Mouse (Mus musculus) midbrain, embryonic 13.5 days (tissue): ENCODE results near the gene Sgf29. TPM values are rescaled to one million over a fixed set of nuclear protein-coding genes. Genes with fewer than 3 reads are reported as not detected.
A peak's percentile ranks its signal among the peaks of the same experiment; 100 is the strongest.

Source experiments
- ATAC-seq: fragments of 200-750 bp; cut with Nextera tagmentation; 2 replicates; pipeline ENCODE4 v1.8.0; 2017; ENCODE audit warnings: mild to moderate bottlenecking, moderate TSS enrichment, moderate library complexity
- H3K27ac ChIP-seq: fragments of 300-500 bp; sonication (generic); 2 replicates; pipeline ENCODE4 v1.5.1; 2015; ENCODE audit warnings: inconsistent platforms, mild to moderate bottlenecking, moderate library complexity
- H3K27me3 ChIP-seq: fragments of 300-500 bp; sonication (generic); 2 replicates; pipeline ENCODE4 v1.6.1; 2015; ENCODE audit warnings: mild to moderate bottlenecking, inconsistent platforms
- H3K36me3 ChIP-seq: fragments of 300-500 bp; sonication (generic); 2 replicates; pipeline ENCODE4 v1.6.1; 2015; ENCODE audit warnings: mild to moderate bottlenecking, inconsistent platforms
- H3K4me1 ChIP-seq: fragments of 300-500 bp; sonication (generic); replicated peaks from 2 replicates; pipeline ENCODE4 v1.6.1; 2015; ENCODE audit warnings: inconsistent platforms
- H3K4me2 ChIP-seq: fragments of 300-500 bp; sonication (generic); replicated peaks from 2 replicates; pipeline ENCODE4 v1.6.1; 2015; ENCODE audit warnings: moderate library complexity, mild to moderate bottlenecking, inconsistent platforms
- H3K4me3 ChIP-seq: fragments of 300-500 bp; sonication (generic); replicated peaks from 2 replicates; pipeline ENCODE4 v1.5.1; 2015; ENCODE audit warnings: mild to moderate bottlenecking, inconsistent platforms
- H3K9ac ChIP-seq: fragments of 300-500 bp; sonication (generic); replicated peaks from 2 replicates; pipeline ENCODE4 v1.6.1; 2015; ENCODE audit warnings: mild to moderate bottlenecking, inconsistent platforms
- H3K9me3 ChIP-seq: fragments of 300-500 bp; sonication (generic); 2 replicates; pipeline ENCODE4 v1.6.1; 2016; ENCODE audit warnings: mild to moderate bottlenecking, inconsistent platforms
- WGBS: fragments of 180-500 bp; shearing (Covaris S2); methylation state at CpG from one replicate; pipeline ENCODE4 v1.1.7; 2015; 5-methylcytosine and 5-hydroxymethylcytosine counted together
- polyA plus RNA-seq: library from polyadenylated mRNA; unstranded; fragments of >200 nt; fragmentation: Nextera tagmentation; extraction: Ambion mirVana; gene quantifications from 2 replicates; pipeline ENCODE4 v1.2.1, GENCODE M21; 2015

Gene Sgf29
- polyA plus RNA-seq, 1 experiment from 2014 or later, result 54.5 TPM

GRCm38 (mm10) chr7:126644914-126645313, 4.2 kb upstream of the Sgf29 start:
- Histone ChIP-seq H3K27me3 (no peaks in the 10 kb centered on the region), H3K9me3 (no peaks in the 10 kb centered on the region), H3K9ac (no peak overlapping the region), H3K27ac (no peak overlapping the region), H3K4me2 (no peak overlapping the region), H3K4me1 (peaks cover 3% of the 10 kb centered on the region), H3K36me3 (no peaks in the 10 kb centered on the region), H3K4me3 (no peak overlapping the region)
- no peak for ATAC-seq

GRCm38 (mm10) chr7:126645708-126646107, 3.4 kb upstream of the Sgf29 start:
- H3K9me3 ChIP-seq, result no peaks in the 10 kb centered on the region
- H3K4me3 ChIP-seq, result no peak overlapping the region
- no peak overlapping the region for H3K27ac ChIP-seq
- H3K36me3 ChIP-seq, result no peaks in the 10 kb centered on the region
- H3K4me1 ChIP-seq, result peaks cover 9% of the 10 kb centered on the region
- no peaks in the 10 kb centered on the region for H3K27me3 ChIP-seq
- H3K9ac ChIP-seq, result no peak overlapping the region
- ATAC-seq, result no peak
- H3K4me2 ChIP-seq, result no peak overlapping the region
- WGBS, result 69% methylated on average over 5 of the region's 5 CpGs

- no peak overlapping the region for H3K27ac ChIP-seq
- H3K9ac ChIP-seq, result no peak overlapping the region
- H3K27me3 ChIP-seq, result no peaks in the 10 kb centered on the region
- WGBS, result 79% methylated on average over 4 of the region's 4 CpGs
- peak overlapping the region; percentile 66 for H3K4me2 ChIP-seq
- 0 out of 2 replicates have a peak, but pooled peaks have one; percentile 25 for ATAC-seq
- H3K36me3 ChIP-seq, result 0 out of 2 replicates have a peak, but pooled peaks cover under 1% of the 10 kb centered on the region
- H3K4me1 ChIP-seq, result peaks cover 9% of the 10 kb centered on the region
- H3K9me3 ChIP-seq, result no peaks in the 10 kb centered on the region
- H3K4me3 ChIP-seq, result peak overlapping the region; percentile 53
Observed at GRCm38 (mm10) chr7:126648486-126648885, 623 bp upstream of the Sgf29 start.

- 84% methylated on average over 2 of the region's 2 CpGs for WGBS
- Histone ChIP-seq H3K4me2 (no peak overlapping the region), H3K27ac (no peak overlapping the region), H3K9ac (no peak overlapping the region), H3K4me3 (no peak overlapping the region), H3K36me3 (0 out of 2 replicates have a peak, but pooled peaks cover 2% of the 10 kb centered on the region), H3K4me1 (peaks cover 9% of the 10 kb centered on the region), H3K9me3 (no peaks in the 10 kb centered on the region), H3K27me3 (no peaks in the 10 kb centered on the region)
- no peak for ATAC-seq
Observed at GRCm38 (mm10) chr7:126650852-126651251, 1.7 kb downstream of the Sgf29 start.

- H3K9ac ChIP-seq, result no peak overlapping the region
- 0 out of 2 replicates have a peak, but pooled peaks cover 2% of the 10 kb centered on the region for H3K36me3 ChIP-seq
- WGBS, result 91% methylated on average over 2 of the region's 2 CpGs
- no peak overlapping the region for H3K4me3 ChIP-seq
- peaks cover 9% of the 10 kb centered on the region for H3K4me1 ChIP-seq
- no peak overlapping the region for H3K4me2 ChIP-seq
- no peaks in the 10 kb centered on the region for H3K27me3 ChIP-seq
- no peak overlapping the region for H3K27ac ChIP-seq
- no peaks in the 10 kb centered on the region for H3K9me3 ChIP-seq
- ATAC-seq, result no peak
Observed at GRCm38 (mm10) chr7:126653991-126654390, 4.9 kb downstream of the Sgf29 start.

GRCm38 (mm10) chr7:126655695-126656094, 6.6 kb downstream of the Sgf29 start:
- WGBS, result 95% methylated on average over 3 of the region's 3 CpGs
- no peak overlapping the region for H3K27ac ChIP-seq
- no peak for ATAC-seq

GRCm38 (mm10) chr7:126657522-126657921, 8.4 kb downstream of the Sgf29 start:
- Histone ChIP-seq H3K4me2 (no peak overlapping the region), H3K9ac (no peak overlapping the region), H3K27me3 (no peaks in the 10 kb centered on the region), H3K9me3 (no peaks in the 10 kb centered on the region), H3K4me1 (no peaks in the 10 kb centered on the region), H3K4me3 (no peak overlapping the region), H3K36me3 (peaks cover 13% of the 10 kb centered on the region), H3K27ac (no peak overlapping the region)
- no peak for ATAC-seq
- 91% methylated on average over 1 of the region's 1 CpGs for WGBS

More at GRCm38 (mm10) chr7:126655695-126656094, 6.6 kb downstream of the Sgf29 start:
- H3K9ac ChIP-seq, result no peak overlapping the region
- H3K27me3 ChIP-seq, result no peaks in the 10 kb centered on the region
- no peak overlapping the region for H3K4me2 ChIP-seq
- H3K4me3 ChIP-seq, result no peak overlapping the region
- no peaks in the 10 kb centered on the region for H3K4me1 ChIP-seq
- H3K9me3 ChIP-seq, result no peaks in the 10 kb centered on the region
- 0 out of 2 replicates have a peak, but pooled peaks cover 2% of the 10 kb centered on the region for H3K36me3 ChIP-seq

GRCm38 (mm10) chr7:126659771-126660170, 10.7 kb downstream of the Sgf29 start:
- 86% methylated on average over 3 of the region's 3 CpGs for WGBS
- Histone ChIP-seq H3K4me1 (no peaks in the 10 kb centered on the region), H3K9ac (no peak overlapping the region), H3K36me3 (peaks cover 31% of the 10 kb centered on the region), H3K4me2 (no peak overlapping the region), H3K27ac (no peak overlapping the region), H3K9me3 (no peaks in the 10 kb centered on the region), H3K27me3 (no peaks in the 10 kb centered on the region), H3K4me3 (no peak overlapping the region)
- no peak for ATAC-seq

GRCm38 (mm10) chr7:126663646-126664045, 14.5 kb downstream of the Sgf29 start:
- no peaks in the 10 kb centered on the region for H3K27me3 ChIP-seq
- no peaks in the 10 kb centered on the region for H3K9me3 ChIP-seq
- H3K4me2 ChIP-seq, result no peak overlapping the region
- H3K27ac ChIP-seq, result no peak overlapping the region
- 86% methylated on average over 8 of the region's 8 CpGs for WGBS
- no peaks in the 10 kb centered on the region for H3K4me1 ChIP-seq
- no peak overlapping the region for H3K9ac ChIP-seq
- H3K36me3 ChIP-seq, result peaks cover 65% of the 10 kb centered on the region
- H3K4me3 ChIP-seq, result no peak overlapping the region
- no peak for ATAC-seq

GRCm38 (mm10) chr7:126665269-126665668, 16.2 kb downstream of the Sgf29 start:
- Histone ChIP-seq H3K36me3 (peaks cover 70% of the 10 kb centered on the region), H3K4me2 (no peak overlapping the region), H3K9me3 (no peaks in the 10 kb centered on the region), H3K9ac (no peak overlapping the region), H3K4me3 (no peak overlapping the region), H3K27me3 (no peaks in the 10 kb centered on the region), H3K27ac (no peak overlapping the region), H3K4me1 (no peaks in the 10 kb centered on the region)
- WGBS, result 98% methylated on average over 3 of the region's 3 CpGs
- no peak for ATAC-seq

GRCm38 (mm10) chr7:126667495-126668090, 18.5 kb downstream of the Sgf29 start:
- no peak overlapping the region for H3K4me3 ChIP-seq
- no peaks in the 10 kb centered on the region for H3K4me1 ChIP-seq
- no peak overlapping the region for H3K9ac ChIP-seq
- H3K4me2 ChIP-seq, result no peak overlapping the region
- peaks cover 82% of the 10 kb centered on the region for H3K36me3 ChIP-seq
- H3K27ac ChIP-seq, result no peak overlapping the region
- 90% methylated on average over 9 of the region's 9 CpGs for WGBS
- no peaks in the 10 kb centered on the region for H3K9me3 ChIP-seq
- no peak for ATAC-seq
- H3K27me3 ChIP-seq, result no peaks in the 10 kb centered on the region

GRCm38 (mm10) chr7:126668452-126668851, 19.3 kb downstream of the Sgf29 start:
- Histone ChIP-seq H3K4me2 (no peak overlapping the region), H3K36me3 (peaks cover 84% of the 10 kb centered on the region), H3K9ac (no peak overlapping the region), H3K4me3 (no peak overlapping the region), H3K27ac (no peak overlapping the region), H3K27me3 (no peaks in the 10 kb centered on the region), H3K4me1 (no peaks in the 10 kb centered on the region), H3K9me3 (no peaks in the 10 kb centered on the region)
- WGBS, result 90% methylated on average over 5 of the region's 5 CpGs
- no peak for ATAC-seq

- no peak overlapping the region for H3K27ac ChIP-seq
- 97% methylated on average over 3 of the region's 3 CpGs for WGBS
- peaks cover 68% of the 10 kb centered on the region for H3K36me3 ChIP-seq
- H3K4me3 ChIP-seq, result no peak overlapping the region
- H3K9ac ChIP-seq, result no peak overlapping the region
- no peak for ATAC-seq
- no peaks in the 10 kb centered on the region for H3K4me1 ChIP-seq
- H3K27me3 ChIP-seq, result no peaks in the 10 kb centered on the region
- H3K9me3 ChIP-seq, result no peaks in the 10 kb centered on the region
- H3K4me2 ChIP-seq, result no peak overlapping the region
Observed at GRCm38 (mm10) chr7:126670152-126670551, 21.0 kb downstream of the Sgf29 start.
